Mouse (Mus musculus): ENCODE measurements around the gene Osbpl10.

Osbpl10 gene

DNA sequence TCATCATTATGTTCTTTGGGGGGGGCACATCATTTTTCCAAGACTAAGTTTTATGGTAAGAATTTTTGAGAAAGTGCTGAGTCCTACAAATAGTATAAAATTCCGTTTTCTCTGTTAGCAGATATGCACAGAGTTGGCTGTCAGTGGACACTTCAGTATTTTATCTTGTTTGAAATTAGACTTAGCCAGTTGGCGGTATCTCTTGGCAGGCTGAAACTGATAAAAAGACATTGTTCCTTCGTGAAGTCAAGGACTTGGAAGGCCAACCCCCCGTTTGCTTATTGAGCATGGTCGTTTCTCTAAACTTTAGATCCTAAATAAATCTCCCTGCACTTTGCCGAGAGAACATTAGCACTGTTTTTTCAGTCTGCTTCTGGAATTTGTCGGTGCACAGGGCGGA, 185.3 kb downstream of the Osbpl10 start:
- DNase-seq (ENCODE audit: low spot score in 2 of 2) = no peak

GRCm38 (mm10) chr9:115164351-115164750, 186.0 kb downstream of the Osbpl10 start:
- DNase-seq (ENCODE audit: low spot score in 2 of 2) = no peak

GRCm38 (mm10) chr9:115165996-115166395, 187.6 kb downstream of the Osbpl10 start:
- no peak for DNase-seq (ENCODE audit: low spot score in 2 of 2)

DNA sequence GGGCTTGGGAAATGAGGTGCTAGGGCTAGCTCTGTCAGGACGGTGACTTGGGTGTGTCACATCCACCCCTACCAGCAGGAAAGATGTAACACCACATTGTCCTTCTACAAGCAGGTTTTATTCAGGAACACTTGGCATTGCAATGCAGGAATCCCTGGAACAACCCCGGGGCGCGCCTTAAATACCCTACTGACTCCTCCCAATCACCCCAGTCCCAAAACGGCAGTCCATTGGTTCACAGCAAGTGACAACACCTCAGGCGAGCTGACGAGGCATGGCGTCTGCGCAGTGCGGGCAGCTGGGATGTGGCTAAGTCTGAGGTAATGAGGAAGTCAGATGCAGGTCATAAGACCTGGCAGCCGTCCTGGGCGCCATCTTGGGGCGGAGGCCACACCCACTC, 191.2 kb downstream of the Osbpl10 start:
- no peak for DNase-seq (ENCODE audit: low spot score in 2 of 2)

DNA sequence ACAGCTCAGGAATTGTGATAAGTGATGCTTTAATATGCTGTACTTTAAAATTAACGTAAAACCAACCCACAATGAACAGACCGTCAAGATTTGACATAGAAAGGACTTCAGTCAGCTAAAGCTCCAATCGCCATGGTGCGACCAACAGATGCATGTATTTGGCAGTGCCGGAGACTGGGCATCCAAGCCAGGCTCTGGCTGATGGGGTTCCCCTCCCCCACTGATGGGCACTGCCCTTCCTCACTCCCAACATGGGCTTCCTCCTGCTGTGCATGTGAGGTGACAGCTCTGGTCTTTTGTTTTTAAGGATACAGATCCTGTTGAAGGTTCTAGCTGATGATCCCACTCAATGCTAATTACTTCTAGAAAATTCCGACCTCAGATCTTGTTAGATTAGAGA, 193.7 kb downstream of the Osbpl10 start:
- no peak for DNase-seq (ENCODE audit: low spot score in 2 of 2)

DNA sequence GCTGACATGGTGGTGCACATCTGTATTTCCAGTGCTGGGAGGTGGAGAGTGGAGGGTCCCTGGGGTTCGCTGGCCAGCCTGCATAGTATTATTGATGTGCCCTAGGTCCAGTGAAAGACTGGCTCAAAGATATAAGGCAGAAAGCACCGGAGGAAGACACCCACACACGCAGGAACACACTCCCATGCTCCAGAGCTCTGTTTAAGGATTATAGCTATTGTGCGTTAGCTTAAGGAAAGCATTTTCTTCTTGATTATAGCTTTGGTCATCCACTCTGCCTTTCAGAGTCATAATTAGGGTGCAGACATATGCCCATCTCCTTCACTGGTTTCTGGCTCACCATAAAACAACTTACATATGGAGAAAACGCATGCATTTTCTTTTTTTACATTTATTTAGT, 200.8 kb downstream of the Osbpl10 start:
- no peak for DNase-seq (ENCODE audit: low spot score in 2 of 2)

DNA sequence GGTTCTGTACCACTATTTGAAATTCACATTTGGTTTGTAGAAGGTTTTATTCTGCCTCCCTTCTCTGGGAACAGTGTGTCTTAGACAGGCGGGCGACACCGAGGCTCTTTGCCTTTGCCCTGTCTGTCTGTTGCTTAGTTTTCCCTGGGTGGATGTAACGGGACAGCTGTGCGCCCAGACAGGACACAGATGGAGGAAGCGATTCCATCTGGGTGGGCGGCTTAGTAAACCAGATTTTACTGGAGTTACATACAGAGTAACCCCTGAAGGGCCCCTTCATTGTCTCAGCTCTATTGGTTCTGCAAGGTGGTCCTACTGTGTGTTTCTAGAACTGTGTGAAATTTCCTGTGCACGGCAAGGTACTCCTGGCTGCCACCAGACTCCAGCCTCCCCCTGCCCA, 201.6 kb downstream of the Osbpl10 start:
- DNase-seq (ENCODE audit: low spot score in 2 of 2) = no peak

DNA sequence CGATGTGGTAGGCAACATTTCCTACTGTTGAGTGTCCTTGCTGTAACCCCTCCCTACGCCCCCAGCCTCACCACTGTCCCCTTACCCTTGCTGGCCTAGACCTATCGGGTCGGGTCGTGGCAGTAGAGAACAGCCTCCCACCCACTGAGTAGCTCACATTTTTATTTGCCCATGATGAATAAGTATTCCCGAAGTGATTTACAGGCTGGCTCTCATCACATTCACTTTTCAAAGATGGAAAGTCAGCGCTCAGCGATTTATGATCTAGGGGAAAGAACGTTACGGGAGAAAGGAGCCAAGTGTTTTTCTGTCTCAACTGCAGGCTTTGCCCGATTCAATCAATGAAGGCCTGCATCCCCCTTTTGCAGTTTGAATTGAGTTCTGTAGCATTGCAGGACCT, 208.0 kb downstream of the Osbpl10 start:
- DNase-seq (ENCODE audit: low spot score in 2 of 2) = no peak

DNA sequence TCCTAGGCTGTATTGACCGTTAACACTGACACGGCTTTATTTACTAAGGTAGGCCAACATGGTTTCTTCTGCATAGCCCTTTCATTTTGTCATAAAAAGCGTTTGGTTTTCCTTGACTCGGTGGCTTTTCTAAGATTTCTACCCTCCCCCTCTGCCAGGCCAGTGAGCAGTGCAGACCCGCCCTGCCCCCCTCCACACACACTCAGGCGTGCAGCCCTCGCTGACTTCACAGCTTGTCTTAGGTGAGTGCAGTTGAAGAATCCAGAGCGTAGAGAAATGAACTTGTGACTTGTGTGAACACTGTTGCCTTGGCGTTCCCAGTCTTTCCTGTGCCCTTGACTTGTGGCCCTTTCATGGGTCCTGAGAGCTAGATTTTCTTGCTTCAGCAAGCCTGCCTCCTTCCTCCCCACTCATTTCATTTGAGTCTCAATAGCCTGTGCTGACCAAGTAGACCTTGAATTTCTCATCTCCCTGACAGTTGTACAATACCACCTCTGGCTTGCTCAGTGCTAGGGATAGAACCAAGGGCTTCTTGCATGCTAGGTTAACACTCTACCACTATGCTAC, 212.1 kb downstream of the Osbpl10 start:
- DNase-seq (ENCODE audit: low spot score in 2 of 2) = no peak

DNA sequence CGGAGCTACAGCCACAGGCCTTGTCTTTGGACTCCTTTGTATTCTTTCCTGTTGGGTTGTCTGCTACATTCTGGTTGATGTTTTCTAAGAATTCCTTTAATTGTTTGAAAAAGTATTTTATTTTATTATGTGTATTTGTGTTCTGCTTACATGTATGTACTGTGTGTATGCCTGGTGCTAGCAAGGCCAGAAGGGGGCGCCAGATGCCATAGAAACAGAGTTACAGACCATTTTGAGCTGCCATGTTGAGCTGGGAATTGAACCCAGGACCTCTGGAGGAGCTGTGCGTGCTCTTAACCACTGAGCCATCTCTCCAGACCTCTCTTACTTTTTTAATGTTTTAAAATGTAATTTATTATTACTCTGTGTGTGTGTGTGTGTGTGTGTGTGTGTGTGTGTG, 214.5 kb downstream of the Osbpl10 start:
- no peak for DNase-seq (ENCODE audit: low spot score in 2 of 2)

- DNase-seq (ENCODE audit: low spot score in 2 of 2) = no peak
Observed at GRCm38 (mm10) chr9:115197082-115197481, 218.7 kb downstream of the Osbpl10 start.

GRCm38 (mm10) chr9:115200166-115200862, 221.9 kb downstream of the Osbpl10 start:
- no peak for DNase-seq (ENCODE audit: low spot score in 2 of 2)

- no peak for DNase-seq (ENCODE audit: low spot score in 2 of 2)
Observed at GRCm38 (mm10) chr9:115201264-115201663, 222.9 kb downstream of the Osbpl10 start.

- DNase-seq (ENCODE audit: low spot score in 2 of 2) = no peak
Observed at GRCm38 (mm10) chr9:115203136-115203535, 224.8 kb downstream of the Osbpl10 start.

- no peak for DNase-seq (ENCODE audit: low spot score in 2 of 2)
Observed at GRCm38 (mm10) chr9:115205491-115205890, 227.1 kb downstream of the Osbpl10 start.

DNA sequence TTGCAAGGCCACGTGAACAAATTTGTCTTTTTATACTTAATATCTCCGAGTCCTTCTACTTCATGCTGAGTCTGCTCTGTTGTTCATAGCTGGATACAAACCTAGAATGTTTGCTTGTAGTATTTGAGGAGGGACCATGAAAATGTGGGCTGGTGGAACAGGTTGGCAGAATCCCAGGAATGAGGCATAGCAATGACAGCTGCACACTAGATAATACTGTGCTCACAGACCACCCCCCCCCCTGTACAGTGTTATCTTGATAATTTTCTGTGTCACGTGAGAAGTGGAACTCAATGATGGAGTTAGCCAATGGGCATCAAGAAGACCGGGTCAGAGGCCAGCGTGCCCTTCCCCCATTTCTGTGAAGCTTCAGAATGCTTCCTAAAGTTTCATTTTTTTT, 227.8 kb downstream of the Osbpl10 start:
- no peak for DNase-seq (ENCODE audit: low spot score in 2 of 2)

GRCm38 (mm10) chr9:115209737-115210136, 231.4 kb downstream of the Osbpl10 start:
- no peak for DNase-seq (ENCODE audit: low spot score in 2 of 2)

DNA sequence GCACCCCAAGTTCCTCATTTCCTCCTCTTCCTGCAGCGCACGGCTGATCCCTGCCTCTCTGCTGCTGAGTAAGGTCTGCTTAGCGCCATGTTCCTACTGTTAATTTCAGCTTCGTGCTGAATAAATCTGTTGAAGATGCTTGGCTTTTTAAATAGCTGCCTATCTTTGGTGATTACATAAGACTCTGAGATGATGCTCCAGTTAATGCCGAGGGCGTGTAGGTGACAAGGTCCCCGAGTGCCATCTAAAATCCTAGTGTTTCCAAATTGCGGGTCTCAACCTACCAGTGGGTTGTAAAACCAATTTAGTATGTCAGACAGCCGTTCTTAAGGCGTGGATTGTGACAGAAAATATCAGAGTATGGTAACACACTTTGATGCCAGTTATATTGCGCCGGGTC, 232.2 kb downstream of the Osbpl10 start:
- DNase-seq (ENCODE audit: low spot score in 2 of 2) = no peak

DNA sequence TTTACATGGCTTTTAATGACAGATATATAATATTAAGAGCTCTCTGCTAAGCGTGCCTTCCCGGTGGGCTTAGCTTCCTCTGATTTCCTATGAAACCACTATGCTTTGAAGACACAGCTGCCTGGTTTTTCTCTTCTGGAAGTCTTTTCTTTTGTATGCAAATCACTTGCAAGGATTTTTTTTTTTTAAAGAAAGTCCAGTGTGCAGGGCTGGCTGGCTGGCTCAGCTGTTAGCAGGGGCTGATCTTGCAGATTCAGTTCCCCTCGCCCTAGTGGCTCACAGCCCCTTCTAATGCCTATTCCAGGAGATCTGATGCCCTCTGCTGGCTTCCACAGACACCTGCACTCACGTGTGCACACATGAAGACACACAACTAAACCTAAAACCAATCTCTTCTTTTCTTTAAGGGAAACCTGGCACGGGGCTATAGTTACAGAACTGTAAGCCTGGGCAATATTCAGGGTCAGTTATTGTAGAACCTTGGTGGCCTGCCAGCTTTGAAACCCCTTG, 235.4 kb downstream of the Osbpl10 start:
- no peak for DNase-seq (ENCODE audit: low spot score in 2 of 2)

GRCm38 (mm10) chr9:115214572-115215571, 236.5 kb downstream of the Osbpl10 start:
- DNase-seq (ENCODE audit: low spot score in 2 of 2) = no peak

DNA sequence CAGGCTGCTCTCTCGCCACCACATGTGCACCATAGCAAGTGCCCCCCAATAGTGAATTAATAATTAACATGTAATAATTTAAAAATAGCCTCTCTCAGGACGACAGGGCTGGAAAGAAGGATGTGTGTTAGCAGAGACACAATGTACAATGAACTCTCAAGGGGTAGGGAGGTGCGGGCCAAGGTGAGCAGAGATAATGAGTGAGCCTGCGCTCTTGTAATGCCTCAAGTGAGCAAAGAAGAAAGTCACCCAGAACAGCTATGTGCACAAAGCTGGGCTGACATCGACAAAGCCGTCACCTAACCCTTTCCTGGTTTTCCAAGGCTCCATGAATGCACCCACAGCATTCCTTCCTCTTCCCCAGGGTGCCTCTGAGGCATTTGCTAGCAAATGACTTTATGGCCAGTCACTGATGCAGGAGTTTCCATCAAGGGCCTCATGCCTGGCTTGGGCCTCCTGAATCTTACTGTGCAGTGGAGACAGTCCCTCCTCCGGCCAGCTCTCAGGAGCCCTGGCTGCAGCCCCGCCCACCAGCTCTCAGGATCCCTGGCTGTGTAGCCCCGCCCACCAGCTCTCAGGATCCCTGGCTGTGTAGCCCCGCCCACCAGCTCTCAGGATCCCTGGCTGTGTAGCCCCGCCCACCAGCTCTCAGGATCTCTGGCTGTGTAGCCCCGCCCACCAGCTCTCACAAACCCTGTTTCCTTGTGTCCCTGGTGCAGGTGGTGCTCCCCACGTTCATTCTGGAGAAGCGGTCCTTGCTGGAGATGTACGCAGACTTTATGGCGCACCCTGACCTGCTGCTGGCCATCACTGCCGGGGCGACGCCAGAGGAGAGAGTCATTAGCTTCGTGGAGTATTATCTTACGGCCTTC, 237.7 kb downstream of the Osbpl10 start:
- DNase-seq (ENCODE audit: low spot score in 2 of 2) = no peak
